Mouse (Mus musculus): ENCODE data around the gene Dolpp1. TPM values are rescaled to one million over a fixed set of nuclear protein-coding genes. Genes with fewer than 3 reads are reported as not detected.

Dolpp1 gene
- polyA plus RNA-seq, 1 experiment from 2014 or later = 51.1 TPM

GRCm38 (mm10) chr2:30386913-30387312 lies 5.1 kb upstream of the Dolpp1 start:
- Histone ChIP-seq H3K36me3 (ENCODE audit: control insufficient read depth, insufficient read depth, low read length) (peaks cover 10% of the 10 kb centered on the region), H3K9ac (ENCODE audit: low read length) (no peak overlapping the region), H3K27ac (ENCODE audit: low read depth, low read length) (no peak overlapping the region), H3K27me3 (ENCODE audit: control insufficient read depth, insufficient read depth, low read length) (no peaks in the 10 kb centered on the region), H3K4me3 (ENCODE audit: low read depth, low read length) (no peak overlapping the region), H3K4me1 (ENCODE audit: control insufficient read depth, insufficient read depth, low read length) (no peaks in the 10 kb centered on the region), H3K4me2 (ENCODE audit: low read depth) (no peak overlapping the region), H3K9me3 (ENCODE audit: control insufficient read depth, low read length) (no peaks in the 10 kb centered on the region)
- DNase-seq (ENCODE audit: low spot score) = no peak
- WGBS = 92% methylated on average over 9 of the region's 9 CpGs
- ATAC-seq (ENCODE audit: insufficient read depth, low FRiP score, low TSS enrichment) = no peak

DNA sequence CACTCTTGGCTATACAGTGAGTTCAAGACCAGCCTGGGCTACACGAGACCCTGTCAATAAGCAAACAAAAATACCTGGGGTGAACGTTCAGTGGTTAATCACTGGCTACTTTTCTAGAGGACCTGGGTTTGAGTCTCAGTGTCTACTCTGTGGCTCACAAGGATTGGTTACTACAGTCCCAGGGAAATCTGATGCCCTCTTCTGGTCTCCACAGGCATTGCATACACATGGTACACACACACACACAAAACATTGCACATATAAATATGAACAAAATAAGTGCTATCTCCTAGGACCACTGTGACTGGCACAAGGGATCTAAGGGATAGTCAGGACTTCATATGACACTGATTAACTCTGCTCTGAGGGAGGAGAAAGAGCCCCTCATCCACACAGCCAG lies 3.1 kb upstream of the Dolpp1 start:
- WGBS = 85% methylated on average over 2 of the region's 2 CpGs
- no peak for DNase-seq (ENCODE audit: low spot score)

GRCm38 (mm10) chr2:30392577-30393369 lies 719 bp downstream of the Dolpp1 start:
- peak; percentile 77 for ATAC-seq (ENCODE audit: insufficient read depth, low FRiP score, low TSS enrichment)
- Histone ChIP-seq H3K4me1 (ENCODE audit: control insufficient read depth, insufficient read depth, low read length) (peaks cover 11% of the 10 kb centered on the region), H3K4me2 (ENCODE audit: low read depth) (peak overlapping the region; percentile 74), H3K27me3 (ENCODE audit: control insufficient read depth, insufficient read depth, low read length) (no peaks in the 10 kb centered on the region), H3K4me3 (ENCODE audit: low read depth, low read length) (peak overlapping the region; percentile 86), H3K9me3 (ENCODE audit: control insufficient read depth, low read length) (no peaks in the 10 kb centered on the region), H3K9ac (ENCODE audit: low read length) (peak overlapping the region; percentile 66), H3K36me3 (ENCODE audit: control insufficient read depth, insufficient read depth, low read length) (peaks cover 3% of the 10 kb centered on the region), H3K27ac (ENCODE audit: low read depth, low read length) (peak overlapping the region; percentile 86)
- peak; percentile 94 for DNase-seq (ENCODE audit: low spot score)
- WGBS = under 1% methylated on average over 42 of the region's 54 CpGs

More for the DNA sequence above, 3.1 kb upstream of the Dolpp1 start:
- no peak overlapping the region for H3K4me2 ChIP-seq (ENCODE audit: low read depth)
- H3K27ac ChIP-seq (ENCODE audit: low read depth, low read length) = no peak overlapping the region
- peaks cover 10% of the 10 kb centered on the region for H3K4me1 ChIP-seq (ENCODE audit: control insufficient read depth, insufficient read depth, low read length)
- H3K9me3 ChIP-seq (ENCODE audit: control insufficient read depth, low read length) = no peaks in the 10 kb centered on the region
- H3K27me3 ChIP-seq (ENCODE audit: control insufficient read depth, insufficient read depth, low read length) = no peaks in the 10 kb centered on the region
- no peak overlapping the region for H3K4me3 ChIP-seq (ENCODE audit: low read depth, low read length)
- peaks cover 2% of the 10 kb centered on the region; the same call in 1 of the 2 replicates for H3K36me3 ChIP-seq (ENCODE audit: control insufficient read depth, insufficient read depth, low read length)
- ATAC-seq (ENCODE audit: insufficient read depth, low FRiP score, low TSS enrichment) = no peak
- H3K9ac ChIP-seq (ENCODE audit: low read length) = no peak overlapping the region

GRCm38 (mm10) chr2:30393370-30393656 lies 1.3 kb downstream of the Dolpp1 start:
- Histone ChIP-seq H3K4me1 (ENCODE audit: control insufficient read depth, insufficient read depth, low read length) (peaks cover 11% of the 10 kb centered on the region), H3K9ac (ENCODE audit: low read length) (peak overlapping the region; percentile 66), H3K27me3 (ENCODE audit: control insufficient read depth, insufficient read depth, low read length) (no peaks in the 10 kb centered on the region), H3K4me3 (ENCODE audit: low read depth, low read length) (peak overlapping the region; percentile 86), H3K27ac (ENCODE audit: low read depth, low read length) (no peak overlapping the region), H3K36me3 (ENCODE audit: control insufficient read depth, insufficient read depth, low read length) (peaks cover 3% of the 10 kb centered on the region), H3K4me2 (ENCODE audit: low read depth) (peak overlapping the region; percentile 74), H3K9me3 (ENCODE audit: control insufficient read depth, low read length) (no peaks in the 10 kb centered on the region)
- DNase-seq (ENCODE audit: low spot score) (no peak), ATAC-seq (ENCODE audit: insufficient read depth, low FRiP score, low TSS enrichment) (no peak)
- 69% methylated on average over 1 of the region's 1 CpGs for WGBS

DNA sequence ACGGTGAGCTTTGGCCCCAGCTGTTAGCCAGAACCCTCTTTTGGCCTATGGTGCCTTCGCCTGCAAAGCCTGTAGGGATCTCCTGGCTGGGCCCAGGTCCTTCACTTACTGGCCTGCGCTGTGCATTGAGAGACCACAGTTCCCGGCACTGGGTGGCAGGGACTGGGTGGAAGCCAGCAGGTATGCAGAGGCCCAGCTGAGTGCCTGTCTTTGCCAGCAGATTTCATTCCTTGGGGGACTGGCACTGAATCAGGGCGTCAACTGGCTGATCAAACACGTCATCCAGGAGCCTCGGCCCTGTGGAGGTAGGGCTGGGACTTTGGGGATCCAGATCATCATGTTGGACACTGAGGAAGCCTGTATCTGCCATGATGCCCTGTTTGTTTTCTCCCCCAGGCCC lies 3.7 kb downstream of the Dolpp1 start:
- ATAC-seq (ENCODE audit: insufficient read depth, low FRiP score, low TSS enrichment) (no peak), DNase-seq (ENCODE audit: low spot score) (no peak)
- no peaks in the 10 kb centered on the region for H3K27me3 ChIP-seq (ENCODE audit: control insufficient read depth, insufficient read depth, low read length)
- no peak overlapping the region for H3K9ac ChIP-seq (ENCODE audit: low read length)
- H3K9me3 ChIP-seq (ENCODE audit: control insufficient read depth, low read length) = no peaks in the 10 kb centered on the region
- 92% methylated on average over 7 of the region's 7 CpGs for WGBS
- H3K27ac ChIP-seq (ENCODE audit: low read depth, low read length) = no peak overlapping the region
- peaks cover 32% of the 10 kb centered on the region for H3K4me1 ChIP-seq (ENCODE audit: control insufficient read depth, insufficient read depth, low read length)
- H3K4me3 ChIP-seq (ENCODE audit: low read depth, low read length) = no peak overlapping the region
- peaks cover 5% of the 10 kb centered on the region for H3K36me3 ChIP-seq (ENCODE audit: control insufficient read depth, insufficient read depth, low read length)
- no peak overlapping the region for H3K4me2 ChIP-seq (ENCODE audit: low read depth)

DNA sequence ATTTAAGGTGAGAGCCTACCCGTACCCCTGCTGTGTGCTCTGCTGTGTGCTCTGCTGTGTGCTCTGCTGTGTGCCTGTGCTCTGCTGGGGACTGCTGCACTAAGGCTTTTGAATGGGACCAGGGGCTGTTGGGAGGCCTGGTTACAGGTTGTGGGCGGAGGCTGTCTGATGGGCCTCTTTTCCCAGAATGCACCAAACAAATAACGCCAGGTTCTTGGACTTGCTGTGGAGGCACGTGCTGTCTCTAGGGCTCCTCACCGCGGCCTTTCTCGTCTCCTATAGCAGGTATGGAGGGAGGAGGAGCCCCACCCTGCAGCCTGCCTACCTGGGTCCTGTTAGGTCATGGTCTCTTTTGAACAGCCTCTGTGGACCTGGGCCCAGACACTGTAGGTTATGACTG lies 4.2 kb downstream of the Dolpp1 start:
- peaks cover 33% of the 10 kb centered on the region for H3K4me1 ChIP-seq (ENCODE audit: control insufficient read depth, insufficient read depth, low read length)
- H3K4me3 ChIP-seq (ENCODE audit: low read depth, low read length) = no peak overlapping the region
- H3K27me3 ChIP-seq (ENCODE audit: control insufficient read depth, insufficient read depth, low read length) = no peaks in the 10 kb centered on the region
- no peak overlapping the region for H3K4me2 ChIP-seq (ENCODE audit: low read depth)
- no peak overlapping the region for H3K27ac ChIP-seq (ENCODE audit: low read depth, low read length)
- ATAC-seq (ENCODE audit: insufficient read depth, low FRiP score, low TSS enrichment) (no peak), DNase-seq (ENCODE audit: low spot score) (no peak)
- H3K9ac ChIP-seq (ENCODE audit: low read length) = no peak overlapping the region
- peaks cover 5% of the 10 kb centered on the region for H3K36me3 ChIP-seq (ENCODE audit: control insufficient read depth, insufficient read depth, low read length)
- 85% methylated on average over 7 of the region's 7 CpGs for WGBS
- H3K9me3 ChIP-seq (ENCODE audit: control insufficient read depth, low read length) = no peaks in the 10 kb centered on the region

GRCm38 (mm10) chr2:30397986-30398512 lies 6.0 kb downstream of the Dolpp1 start:
- WGBS = 90% methylated on average over 10 of the region's 10 CpGs
- peaks cover 32% of the 10 kb centered on the region for H3K4me1 ChIP-seq (ENCODE audit: control insufficient read depth, insufficient read depth, low read length)
- H3K4me2 ChIP-seq (ENCODE audit: low read depth) = no peak overlapping the region
- DNase-seq (ENCODE audit: low spot score) = no peak
- H3K4me3 ChIP-seq (ENCODE audit: low read depth, low read length) = no peak overlapping the region
- no peak overlapping the region for H3K27ac ChIP-seq (ENCODE audit: low read depth, low read length)
- no peaks in the 10 kb centered on the region for H3K9me3 ChIP-seq (ENCODE audit: control insufficient read depth, low read length)
- peaks cover 7% of the 10 kb centered on the region for H3K36me3 ChIP-seq (ENCODE audit: control insufficient read depth, insufficient read depth, low read length)
- H3K9ac ChIP-seq (ENCODE audit: low read length) = no peak overlapping the region
- H3K27me3 ChIP-seq (ENCODE audit: control insufficient read depth, insufficient read depth, low read length) = no peaks in the 10 kb centered on the region
- no peak for ATAC-seq (ENCODE audit: insufficient read depth, low FRiP score, low TSS enrichment)

DNA sequence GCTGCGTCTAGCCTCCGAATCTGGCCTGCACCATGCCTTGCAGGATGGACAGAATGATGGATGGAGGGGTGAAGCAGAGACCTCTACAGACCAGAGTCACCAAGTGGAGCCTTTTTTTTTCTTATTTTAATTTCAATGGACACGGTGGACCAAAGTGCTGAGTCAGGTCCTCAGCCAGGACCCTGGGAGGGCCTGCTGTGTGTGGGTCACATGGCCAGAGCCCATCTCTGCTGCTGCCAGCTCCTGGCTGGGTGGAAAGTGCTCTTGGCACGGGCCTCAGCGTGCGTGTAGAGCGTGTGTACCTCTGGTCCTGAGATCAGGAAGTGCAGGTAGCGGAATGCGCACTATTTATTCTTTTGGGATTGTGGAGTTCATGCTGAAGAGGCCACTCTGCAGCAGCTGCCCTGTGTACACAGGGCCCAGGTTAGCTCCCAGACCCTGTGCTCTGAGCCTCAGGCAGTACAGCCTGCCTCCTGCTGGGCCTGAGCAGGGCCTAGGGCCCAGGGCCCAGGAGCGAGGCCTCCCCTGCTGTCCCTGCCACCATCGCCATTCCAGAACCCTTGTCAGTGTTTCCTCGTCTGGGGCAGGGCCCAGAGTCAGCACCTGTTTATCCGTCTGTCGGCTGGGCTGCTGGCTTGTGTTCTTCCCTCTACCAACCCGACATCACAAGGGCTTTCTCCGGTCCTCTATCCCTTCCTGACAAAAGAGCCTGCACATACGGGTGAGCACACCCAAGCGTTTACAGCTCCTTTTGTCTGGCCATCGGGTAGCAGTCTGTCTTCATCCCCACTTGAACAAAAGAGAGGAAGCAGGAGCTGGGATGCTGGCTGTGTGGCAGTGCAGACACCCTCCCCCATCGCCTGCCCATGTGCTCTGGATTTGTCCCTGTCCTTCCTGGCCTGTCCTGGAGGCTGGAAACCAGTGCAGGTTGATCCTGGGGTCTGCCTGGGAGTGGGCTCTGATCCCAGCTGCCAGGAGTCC lies 7.4 kb downstream of the Dolpp1 start:
- DNase-seq (ENCODE audit: low spot score) (peak; percentile 68), ATAC-seq (ENCODE audit: insufficient read depth, low FRiP score, low TSS enrichment) (peak; percentile 78)
- peaks cover 21% of the 10 kb centered on the region for H3K4me1 ChIP-seq (ENCODE audit: control insufficient read depth, insufficient read depth, low read length)
- H3K9me3 ChIP-seq (ENCODE audit: control insufficient read depth, low read length) = no peaks in the 10 kb centered on the region
- peaks cover 9% of the 10 kb centered on the region for H3K36me3 ChIP-seq (ENCODE audit: control insufficient read depth, insufficient read depth, low read length)
- no peaks in the 10 kb centered on the region for H3K27me3 ChIP-seq (ENCODE audit: control insufficient read depth, insufficient read depth, low read length)
- peak overlapping the region; percentile 92 for H3K27ac ChIP-seq (ENCODE audit: low read depth, low read length)
- peak overlapping the region; percentile 50 for H3K9ac ChIP-seq (ENCODE audit: low read length)
- no peak overlapping the region for H3K4me2 ChIP-seq (ENCODE audit: low read depth)
- H3K4me3 ChIP-seq (ENCODE audit: low read depth, low read length) = no peak overlapping the region
- WGBS = 34% methylated on average over 20 of the region's 20 CpGs
